Mouse (Mus musculus): ENCODE results near the gene Ccdc13. TPM values are rescaled to one million over a fixed set of nuclear protein-coding genes. Genes with fewer than 3 reads are reported as not detected.

Gene Ccdc13
- polyA plus RNA-seq, 1 experiment = 0.34 TPM

DNA sequence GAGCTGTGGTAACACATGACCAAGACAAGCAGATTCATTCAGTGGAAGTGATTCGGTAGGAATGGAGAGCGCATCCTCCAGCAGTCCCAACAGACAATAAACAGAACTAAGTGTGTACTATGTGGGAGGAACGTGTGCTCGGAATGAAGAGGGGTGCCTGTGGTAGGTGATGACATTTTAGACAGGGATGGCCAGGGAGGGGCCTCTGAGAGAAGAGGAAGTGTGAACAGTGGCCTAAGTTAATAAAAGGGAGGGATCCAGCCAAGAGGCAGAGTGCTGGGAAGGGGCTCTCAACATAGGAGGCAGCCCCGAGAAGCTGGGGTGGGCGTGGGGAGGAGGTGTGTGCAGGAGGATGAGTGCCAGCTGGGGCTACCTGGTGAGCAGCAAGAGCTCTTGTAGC is 10.9 kb downstream of the Ccdc13 start:
- no peak for TF ChIP-seq GATA1 (IDR thresholded peaks at IDR 0.05; ENCODE audit: borderline replicate concordance, low read length)
- TF ChIP-seq FLI1 (IDR thresholded peaks at IDR 0.05; ENCODE audit: low read length) = no peak
- H3K27me3 ChIP-seq (replicated peaks) = peaks cover 78% of the 10 kb centered on the region
- no peaks in the 10 kb centered on the region for H3K36me3 ChIP-seq (replicated peaks; ENCODE audit: low read length)
- H3K4me3 ChIP-seq (replicated peaks) = no peak overlapping the region
- peaks cover 13% of the 10 kb centered on the region for H3K9me3 ChIP-seq
- H3K4me1 ChIP-seq = peaks cover 14% of the 10 kb centered on the region; the same call in 1 of the 2 replicates

DNA sequence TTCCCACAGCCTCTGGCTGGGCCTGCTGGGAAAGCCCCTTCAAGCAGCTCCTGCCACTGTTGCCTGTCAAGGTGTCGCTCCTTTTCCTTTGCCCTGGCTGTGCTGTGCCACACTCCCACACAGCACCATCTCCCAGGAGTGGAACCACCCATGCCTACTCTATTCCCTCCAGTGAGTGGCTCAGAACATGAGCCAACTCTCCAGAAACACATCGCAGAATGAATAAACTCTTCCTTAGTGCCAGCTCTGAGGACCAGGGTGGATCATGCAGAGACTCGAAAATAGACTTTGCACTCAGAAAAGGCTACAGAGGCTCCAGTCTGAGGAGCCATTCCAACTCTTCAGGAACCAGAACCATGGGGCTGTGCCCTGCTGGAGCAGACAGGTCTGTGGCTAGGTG is 12.9 kb downstream of the Ccdc13 start:
- H3K27me3 ChIP-seq (replicated peaks) = peaks cover 75% of the 10 kb centered on the region
- H3K4me1 ChIP-seq = peaks cover 12% of the 10 kb centered on the region; the same call in 1 of the 2 replicates
- H3K4me3 ChIP-seq (replicated peaks) = no peak overlapping the region
- H3K9me3 ChIP-seq = peaks cover 13% of the 10 kb centered on the region
- no peak for TF ChIP-seq FLI1 (IDR thresholded peaks at IDR 0.05; ENCODE audit: low read length)
- TF ChIP-seq GATA1 (IDR thresholded peaks at IDR 0.05; ENCODE audit: borderline replicate concordance, low read length) = no peak
- no peaks in the 10 kb centered on the region for H3K36me3 ChIP-seq (replicated peaks; ENCODE audit: low read length)

DNA sequence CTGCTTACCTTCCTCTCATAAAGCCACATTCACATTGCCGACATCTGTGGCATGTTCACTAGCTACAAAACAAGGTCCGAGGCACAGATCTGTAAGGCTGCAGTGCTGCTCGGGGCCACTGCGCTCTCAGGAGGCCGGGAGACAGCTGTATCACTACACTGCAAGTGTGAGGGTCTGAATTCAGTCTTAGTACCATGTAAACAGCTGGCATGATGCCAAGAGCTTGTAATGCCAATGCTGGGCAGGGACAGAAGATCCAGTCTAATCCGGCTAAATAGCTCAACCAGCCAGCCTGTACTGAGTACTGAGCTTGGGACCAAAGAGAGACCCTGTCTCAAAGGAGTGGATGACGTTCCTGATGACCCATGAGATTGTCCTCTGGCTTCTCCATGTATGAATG is 15.3 kb downstream of the Ccdc13 start:
- peaks cover 13% of the 10 kb centered on the region for H3K9me3 ChIP-seq
- peaks cover 88% of the 10 kb centered on the region for H3K27me3 ChIP-seq (replicated peaks)
- no peaks in the 10 kb centered on the region; the same call in 1 of the 2 replicates for H3K4me1 ChIP-seq
- H3K4me3 ChIP-seq (replicated peaks) = no peak overlapping the region
- TF ChIP-seq FLI1 (IDR thresholded peaks at IDR 0.05; ENCODE audit: low read length) (no peak), GATA1 (IDR thresholded peaks at IDR 0.05; ENCODE audit: borderline replicate concordance, low read length) (no peak)
- H3K36me3 ChIP-seq (replicated peaks; ENCODE audit: low read length) = no peaks in the 10 kb centered on the region

DNA sequence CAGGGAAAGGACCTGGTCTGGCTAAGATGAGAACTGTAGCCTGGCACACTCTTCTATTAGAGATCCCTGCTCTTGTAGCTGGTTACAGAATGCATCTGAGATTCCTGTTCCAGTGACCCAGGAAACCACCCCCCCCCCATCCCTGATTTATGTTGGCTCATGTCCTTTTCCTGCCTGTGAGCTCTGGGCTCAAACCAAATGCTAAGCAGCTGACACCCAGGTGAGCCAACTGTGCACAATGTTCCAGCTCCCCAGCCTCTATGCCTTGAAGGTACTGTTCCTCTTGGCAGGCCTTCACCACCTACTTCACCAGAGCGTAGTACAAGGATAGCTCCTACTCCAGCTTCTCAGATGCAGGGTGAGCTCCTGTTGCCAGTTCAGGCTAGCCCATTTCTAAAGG is 16.2 kb downstream of the Ccdc13 start:
- peaks cover 13% of the 10 kb centered on the region for H3K9me3 ChIP-seq
- H3K27me3 ChIP-seq (replicated peaks) = peaks cover 86% of the 10 kb centered on the region
- no peak for TF ChIP-seq FLI1 (IDR thresholded peaks at IDR 0.05; ENCODE audit: low read length)
- no peak for TF ChIP-seq GATA1 (IDR thresholded peaks at IDR 0.05; ENCODE audit: borderline replicate concordance, low read length)
- H3K4me1 ChIP-seq = no peaks in the 10 kb centered on the region
- no peak overlapping the region for H3K4me3 ChIP-seq (replicated peaks)
- H3K36me3 ChIP-seq (replicated peaks; ENCODE audit: low read length) = no peaks in the 10 kb centered on the region

DNA sequence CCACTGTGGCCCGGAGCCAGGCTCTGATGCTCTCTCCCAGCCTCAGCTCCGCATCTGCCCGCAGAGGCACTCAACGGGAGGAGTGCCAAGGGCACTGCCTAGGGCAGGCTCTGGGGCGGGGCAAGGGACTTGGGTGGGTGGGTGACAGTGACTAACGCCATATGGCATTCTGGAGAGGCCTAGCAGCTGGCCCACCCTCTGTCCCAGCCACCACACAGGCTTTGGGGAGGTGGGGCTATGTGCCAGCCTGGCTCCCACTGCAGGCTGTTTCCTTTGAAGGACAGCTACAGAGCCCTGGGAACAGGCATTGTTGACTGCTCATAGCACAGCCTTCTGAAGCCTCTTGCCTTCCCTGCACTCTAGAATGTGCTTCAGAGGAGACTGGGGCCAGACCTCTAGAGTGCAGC is 16.7 kb downstream of the Ccdc13 start:
- Histone ChIP-seq H3K36me3 (replicated peaks; ENCODE audit: low read length) (no peaks in the 10 kb centered on the region), H3K27me3 (replicated peaks) (peaks cover 85% of the 10 kb centered on the region), H3K9me3 (peaks cover 13% of the 10 kb centered on the region), H3K4me3 (replicated peaks) (no peak overlapping the region), H3K4me1 (no peaks in the 10 kb centered on the region)
- TF ChIP-seq FLI1 (IDR thresholded peaks at IDR 0.05; ENCODE audit: low read length) = no peak
- TF ChIP-seq GATA1 (IDR thresholded peaks at IDR 0.05; ENCODE audit: borderline replicate concordance, low read length) = no peak

DNA sequence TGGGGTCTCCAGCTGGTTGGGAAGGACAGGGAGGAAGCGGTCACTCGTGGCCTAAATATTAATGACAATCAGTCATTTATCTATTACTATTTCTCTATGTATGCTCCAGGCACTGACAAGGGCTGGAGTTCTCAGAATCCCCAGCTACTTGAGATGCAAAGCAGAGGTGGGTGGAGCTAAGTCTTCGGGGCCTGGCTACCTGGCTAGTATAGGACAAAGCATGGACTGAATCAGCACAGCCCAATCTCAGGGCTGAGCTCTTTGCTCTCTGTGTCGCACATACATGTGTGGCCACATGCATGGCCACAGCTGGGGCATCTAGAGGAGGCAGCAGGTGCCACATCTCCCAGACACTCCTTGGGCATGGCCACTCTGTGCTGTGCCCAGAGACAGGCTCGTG is 18.5 kb downstream of the Ccdc13 start:
- H3K27me3 ChIP-seq (replicated peaks) = peaks cover 76% of the 10 kb centered on the region
- no peaks in the 10 kb centered on the region for H3K36me3 ChIP-seq (replicated peaks; ENCODE audit: low read length)
- H3K4me3 ChIP-seq (replicated peaks) = no peak overlapping the region
- TF ChIP-seq GATA1 (IDR thresholded peaks at IDR 0.05; ENCODE audit: borderline replicate concordance, low read length) (no peak), FLI1 (IDR thresholded peaks at IDR 0.05; ENCODE audit: low read length) (no peak)
- peaks cover under 1% of the 10 kb centered on the region; the same call in 1 of the 2 replicates for H3K4me1 ChIP-seq
- peaks cover 13% of the 10 kb centered on the region for H3K9me3 ChIP-seq

DNA sequence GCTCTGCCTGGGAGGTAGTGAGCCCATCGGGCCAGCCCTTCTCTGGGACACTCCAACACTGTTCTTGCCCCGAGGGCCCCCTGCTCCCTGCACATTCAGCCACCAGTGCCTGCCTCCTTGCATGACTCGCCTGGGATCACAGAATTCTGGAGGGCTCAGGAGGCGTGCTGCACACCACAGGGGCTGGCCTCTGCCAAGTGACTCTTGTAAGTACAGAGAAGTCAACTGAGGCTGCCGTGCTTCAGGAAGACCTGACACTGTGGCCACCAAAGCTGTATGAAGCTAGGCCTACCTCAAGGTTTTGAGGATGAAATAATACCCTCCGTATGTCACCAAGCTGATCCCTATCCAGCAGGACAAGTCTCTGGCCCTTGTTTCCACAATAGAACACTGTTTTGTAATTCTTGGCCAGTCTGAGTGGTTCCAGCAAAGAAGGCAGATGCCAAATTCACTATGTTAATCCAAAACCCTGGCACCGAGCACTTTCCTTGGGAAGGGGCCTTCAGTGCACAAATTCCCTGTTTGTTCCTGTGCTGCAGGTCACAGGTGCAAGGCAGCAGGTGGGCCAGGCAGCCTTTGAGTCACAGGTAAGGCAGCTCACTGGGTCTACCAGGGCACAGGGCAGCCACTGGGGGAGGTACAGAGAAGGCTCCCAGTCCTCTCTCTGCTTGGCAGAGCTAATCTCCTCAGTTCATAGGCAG is 19.3 kb downstream of the Ccdc13 start:
- H3K4me1 ChIP-seq = peaks cover 9% of the 10 kb centered on the region
- H3K36me3 ChIP-seq (replicated peaks; ENCODE audit: low read length) = no peaks in the 10 kb centered on the region
- H3K27me3 ChIP-seq (replicated peaks) = peaks cover 76% of the 10 kb centered on the region
- TF ChIP-seq GATA1 (IDR thresholded peaks at IDR 0.05; ENCODE audit: borderline replicate concordance, low read length) (no peak), FLI1 (IDR thresholded peaks at IDR 0.05; ENCODE audit: low read length) (no peak)
- no peak overlapping the region for H3K4me3 ChIP-seq (replicated peaks)
- peaks cover 4% of the 10 kb centered on the region for H3K9me3 ChIP-seq

DNA sequence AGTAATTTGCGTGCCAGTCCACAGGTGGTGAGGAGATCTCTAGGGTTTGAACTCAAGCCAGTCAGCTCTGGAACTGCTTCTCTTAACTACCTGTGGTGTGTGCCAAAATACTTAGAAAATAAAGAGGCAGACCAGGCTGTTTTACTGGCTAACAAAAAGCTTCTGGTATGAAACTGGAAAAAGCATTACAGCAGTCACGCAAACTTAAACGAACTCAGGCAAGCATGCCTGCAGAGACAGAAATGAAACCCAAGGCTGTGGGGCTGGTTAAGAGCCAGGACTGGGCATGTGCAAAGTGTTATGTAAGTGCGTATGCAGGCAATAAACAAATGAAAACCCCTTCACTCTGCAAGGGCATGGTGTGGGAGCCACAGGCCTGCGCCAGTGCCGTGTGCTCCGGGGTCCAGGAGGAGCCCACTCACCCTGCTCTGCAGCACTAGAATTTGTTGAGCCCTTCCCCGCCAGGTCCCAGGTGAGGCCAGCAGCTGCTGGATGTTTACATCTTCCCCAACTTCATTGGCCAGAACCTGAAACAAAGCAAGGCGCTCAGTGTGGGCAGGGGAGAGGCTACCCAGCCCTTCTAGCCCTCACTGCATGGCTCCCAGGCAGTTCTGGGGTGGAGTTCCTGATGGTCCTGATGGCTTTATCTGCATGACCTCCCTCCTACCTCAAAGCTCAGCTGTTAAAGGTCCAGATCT is 20.0 kb downstream of the Ccdc13 start:
- Histone ChIP-seq H3K4me3 (replicated peaks) (no peak overlapping the region), H3K36me3 (replicated peaks; ENCODE audit: low read length) (no peaks in the 10 kb centered on the region), H3K27me3 (replicated peaks) (peaks cover 74% of the 10 kb centered on the region), H3K9me3 (no peaks in the 10 kb centered on the region), H3K4me1 (peaks cover 16% of the 10 kb centered on the region)
- TF ChIP-seq GATA1 (IDR thresholded peaks at IDR 0.05; ENCODE audit: borderline replicate concordance, low read length) (no peak), FLI1 (IDR thresholded peaks at IDR 0.05; ENCODE audit: low read length) (no peak)

DNA sequence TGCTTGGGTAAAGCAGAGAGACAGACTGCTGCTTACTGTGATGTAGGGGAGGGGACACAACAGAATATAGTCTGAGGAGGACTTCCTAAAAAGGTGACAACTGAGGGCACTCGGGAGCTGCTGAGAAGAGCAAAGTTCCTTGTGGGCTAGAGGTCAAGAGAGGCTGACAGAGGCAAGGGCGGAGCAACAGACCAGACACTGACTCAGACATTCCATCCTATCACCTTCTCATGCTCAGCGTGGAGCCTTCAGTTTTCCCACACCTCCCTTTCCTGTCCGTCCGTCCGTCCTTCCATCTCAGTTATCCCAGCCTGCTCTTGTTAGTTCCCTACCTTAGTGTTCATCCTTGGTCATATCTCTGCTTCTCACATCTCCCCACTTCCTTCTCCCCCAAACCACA is 24.1 kb downstream of the Ccdc13 start:
- H3K4me3 ChIP-seq (replicated peaks) = peak overlapping the region; percentile 38
- H3K27me3 ChIP-seq (replicated peaks) = peaks cover 78% of the 10 kb centered on the region
- TF ChIP-seq FLI1 (IDR thresholded peaks at IDR 0.05; ENCODE audit: low read length) = no peak
- TF ChIP-seq GATA1 (IDR thresholded peaks at IDR 0.05; ENCODE audit: borderline replicate concordance, low read length) = no peak
- no peaks in the 10 kb centered on the region for H3K36me3 ChIP-seq (replicated peaks; ENCODE audit: low read length)
- peaks cover 26% of the 10 kb centered on the region for H3K4me1 ChIP-seq
- no peaks in the 10 kb centered on the region for H3K9me3 ChIP-seq

Measured in megakaryocyte, embryonic 14.5 days (primary cell).